Mouse (Mus musculus) MEL (cell line): ENCODE data around the gene Pitpnc1.

Source experiments
- CHD2 ChIP-seq: IDR thresholded peaks from 2 replicates; pipeline ENCODE4 v1.6.1; 2011; ENCODE audit warnings: low read length, improper control_type of control experiment
- E2F4 ChIP-seq: IDR thresholded peaks from 2 replicates; pipeline ENCODE4 v1.6.1; 2011; ENCODE audit warnings: low read depth, low read length, improper control_type of control experiment, borderline replicate concordance
- EP300 ChIP-seq, 2 experiments: IDR thresholded peaks; 2 replicates each; pipeline ENCODE4 v1.6.1; 2011; ENCODE audit warnings: improper control_type of control experiment in 2 of 2, low read length in 2 of 2, low read depth in 1 of 2, mild to moderate bottlenecking in 1 of 2
- NELFE ChIP-seq: IDR thresholded peaks from 2 replicates; pipeline ENCODE4 v1.6.1; 2011; ENCODE audit warnings: low read depth, low read length, improper control_type of control experiment
- POLR2A ChIP-seq, 2 experiments: IDR thresholded peaks; 2 replicates each; pipeline ENCODE4 v1.6.1; 2011 to 2012; ENCODE audit warnings: low read length in 2 of 2, mild to moderate bottlenecking in 2 of 2, control low read depth in 1 of 2, improper control_type of control experiment in 1 of 2, low read depth in 1 of 2, moderate library complexity in 1 of 2; ENCODE audit not compliant: control insufficient read depth in 1 of 2, insufficient read depth in 1 of 2, poor library complexity in 1 of 2
- POLR2AphosphoS2 ChIP-seq: IDR thresholded peaks from 2 replicates; pipeline ENCODE4 v1.6.1; 2011; ENCODE audit warnings: low read length, improper control_type of control experiment
- SMC3 ChIP-seq: IDR thresholded peaks from 2 replicates; pipeline ENCODE4 v1.6.1; 2011; ENCODE audit warnings: low read depth, low read length, improper control_type of control experiment
- USF1 ChIP-seq: IDR thresholded peaks from 2 replicates; pipeline ENCODE4 v1.6.1; 2014; ENCODE audit warnings: low read depth, mild to moderate bottlenecking, inconsistent platforms, low read length, improper control_type of control experiment, moderate library complexity

GRCm38 (mm10) chr11:107325739-107326725, 144.5 kb downstream of the Pitpnc1 start:
- TF ChIP-seq EP300 (IDR thresholded peaks at IDR 0.05; ENCODE audit: low read depth in 1 of 2, low read length in 2 of 2) (no peak), CHD2 (no peak), POLR2AphosphoS2 (no peak), SMC3 (no peak), USF1 (no peak), E2F4 (no peak), POLR2A (IDR thresholded peaks at IDR 0.05; ENCODE audit: control insufficient read depth in 1 of 2, insufficient read depth in 1 of 2, low read depth in 1 of 2, low read length in 2 of 2, poor library complexity in 1 of 2) (no peak), NELFE (no peak)
